Mouse (Mus musculus) erythroblast, embryonic 14.5 days (primary cell): Measurements from ENCODE around the gene Slc1a3. TPM values are rescaled to one million over a fixed set of nuclear protein-coding genes. Genes with fewer than 3 reads are reported as not detected.

ENCODE experiments used
- H3K27me3 ChIP-seq: 2 replicates; pipeline ENCODE4 v1.6.1; 2012; ENCODE audit warnings: inconsistent platforms; ENCODE audit not compliant: control insufficient read depth
- H3K36me3 ChIP-seq: 2 replicates; pipeline ENCODE4 v1.6.1; 2012; ENCODE audit warnings: mild to moderate bottlenecking, inconsistent platforms; ENCODE audit not compliant: control insufficient read depth
- H3K4me1 ChIP-seq: 2 replicates; pipeline ENCODE4 v1.6.1; 2012; ENCODE audit warnings: inconsistent platforms; ENCODE audit not compliant: control insufficient read depth
- H3K4me3 ChIP-seq: replicated peaks from 2 replicates; pipeline ENCODE3; 2012; ENCODE audit warnings: moderate library complexity, mild to moderate bottlenecking, inconsistent platforms
- H3K9me3 ChIP-seq: 2 replicates; pipeline ENCODE4 v1.6.1; 2012; ENCODE audit warnings: low read length, inconsistent platforms, mixed read lengths; ENCODE audit not compliant: control insufficient read depth
- GATA1 ChIP-seq: IDR thresholded peaks from 2 replicates; pipeline ENCODE4 v1.6.1; 2012; ENCODE audit warnings: low read length, inconsistent platforms, mixed read lengths
- TAL1 ChIP-seq: IDR thresholded peaks from 3 replicates; pipeline ENCODE4 v1.6.1; 2012; ENCODE audit warnings: low read length, inconsistent platforms, mixed read lengths
- polyA plus RNA-seq: library from polyadenylated mRNA; stranded (reverse); fragments of >175 nt; gene quantifications from 2 replicates; pipeline ENCODE4 v1.2.3, GENCODE M21; 2012

The Slc1a3 gene
- polyA plus RNA-seq, 1 experiment, result not detected

GRCm38 (mm10) chr15:8667849-8668522 is 42.6 kb downstream of the Slc1a3 start:
- Histone ChIP-seq H3K4me3 (no peak overlapping the region), H3K27me3 (peaks cover 22% of the 10 kb centered on the region), H3K4me1 (no peaks in the 10 kb centered on the region), H3K36me3 (no peaks in the 10 kb centered on the region), H3K9me3 (no peaks in the 10 kb centered on the region)
- TF ChIP-seq GATA1 (no peak), TAL1 (no peak)

DNA sequence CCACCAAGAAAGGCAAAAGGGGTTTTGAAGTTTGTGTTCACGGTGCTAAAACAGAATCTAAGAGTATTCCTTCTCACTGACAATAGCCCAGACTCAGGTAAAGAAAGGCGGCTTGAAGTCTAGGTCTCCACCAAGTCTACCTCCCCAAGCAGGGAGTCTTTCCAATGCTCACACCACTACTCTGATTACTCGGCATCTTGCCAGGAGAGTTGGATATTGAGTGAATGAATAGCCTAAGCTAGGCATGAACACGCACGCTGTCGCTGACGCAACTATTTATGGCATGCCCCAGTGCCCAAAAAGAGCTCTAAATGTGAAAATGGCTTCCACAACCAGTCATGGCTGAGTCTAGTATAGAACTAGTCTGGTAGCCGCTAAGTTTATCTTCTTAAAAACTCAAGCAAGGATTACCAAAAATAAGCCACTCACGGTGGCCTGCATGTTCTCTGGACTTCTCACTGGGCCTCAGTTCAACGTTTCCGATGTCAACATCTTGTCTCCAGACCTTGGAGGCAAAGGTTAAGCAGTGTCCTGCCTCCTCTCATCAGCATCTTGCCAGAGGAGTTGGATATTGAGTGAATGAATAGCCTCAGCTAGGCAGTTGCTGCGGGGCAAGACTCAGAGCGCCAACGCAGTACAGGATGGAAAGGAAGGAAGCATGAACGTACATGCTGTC is 44.8 kb downstream of the Slc1a3 start:
- H3K9me3 ChIP-seq, result no peaks in the 10 kb centered on the region

GRCm38 (mm10) chr15:8663348-8664099 is 47.0 kb downstream of the Slc1a3 start:
- H3K4me1 ChIP-seq, result peaks cover 6% of the 10 kb centered on the region
- peaks cover 30% of the 10 kb centered on the region for H3K27me3 ChIP-seq
- no peaks in the 10 kb centered on the region for H3K9me3 ChIP-seq
- H3K36me3 ChIP-seq, result no peaks in the 10 kb centered on the region
- no peak for TF ChIP-seq GATA1
- H3K4me3 ChIP-seq, result no peak overlapping the region

More for the DNA sequence above, 44.8 kb downstream of the Slc1a3 start:
- no peak for TF ChIP-seq TAL1
- TF ChIP-seq GATA1, result no peak
- no peaks in the 10 kb centered on the region for H3K36me3 ChIP-seq
- H3K4me1 ChIP-seq, result peaks cover 6% of the 10 kb centered on the region
- no peak overlapping the region for H3K4me3 ChIP-seq
- H3K27me3 ChIP-seq, result peaks cover 30% of the 10 kb centered on the region

DNA sequence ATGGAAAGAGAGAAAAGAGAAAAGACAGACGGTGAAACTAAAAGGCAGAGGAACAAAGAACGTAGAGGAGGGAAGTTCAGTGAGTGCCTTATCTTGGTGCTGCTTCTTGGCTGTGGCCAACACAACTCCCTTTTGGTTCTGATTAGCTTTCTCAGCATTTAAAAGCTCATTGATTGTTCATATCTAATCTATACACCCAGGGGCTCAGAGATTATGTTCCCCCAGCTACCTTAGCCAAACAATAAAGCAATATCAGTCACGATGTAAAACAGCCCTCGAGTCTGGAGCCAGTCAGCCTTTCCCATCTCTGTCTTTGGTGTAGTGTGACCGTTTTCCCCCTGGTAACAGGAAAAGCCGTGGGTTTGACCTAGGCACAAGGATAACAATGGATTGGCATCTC is 48.7 kb downstream of the Slc1a3 start:
- Histone ChIP-seq H3K4me3 (no peak overlapping the region), H3K4me1 (peaks cover 8% of the 10 kb centered on the region), H3K27me3 (peaks cover 30% of the 10 kb centered on the region), H3K9me3 (no peaks in the 10 kb centered on the region), H3K36me3 (no peaks in the 10 kb centered on the region)
- TF ChIP-seq GATA1, result no peak
- no peak for TF ChIP-seq TAL1

GRCm38 (mm10) chr15:8659977-8660376 is 50.6 kb downstream of the Slc1a3 start:
- no peaks in the 10 kb centered on the region for H3K36me3 ChIP-seq
- TF ChIP-seq GATA1, result no peak
- TF ChIP-seq TAL1, result no peak
- no peaks in the 10 kb centered on the region for H3K9me3 ChIP-seq
- no peak overlapping the region for H3K4me3 ChIP-seq
- peaks cover 26% of the 10 kb centered on the region for H3K27me3 ChIP-seq
- H3K4me1 ChIP-seq, result peaks cover 8% of the 10 kb centered on the region

DNA sequence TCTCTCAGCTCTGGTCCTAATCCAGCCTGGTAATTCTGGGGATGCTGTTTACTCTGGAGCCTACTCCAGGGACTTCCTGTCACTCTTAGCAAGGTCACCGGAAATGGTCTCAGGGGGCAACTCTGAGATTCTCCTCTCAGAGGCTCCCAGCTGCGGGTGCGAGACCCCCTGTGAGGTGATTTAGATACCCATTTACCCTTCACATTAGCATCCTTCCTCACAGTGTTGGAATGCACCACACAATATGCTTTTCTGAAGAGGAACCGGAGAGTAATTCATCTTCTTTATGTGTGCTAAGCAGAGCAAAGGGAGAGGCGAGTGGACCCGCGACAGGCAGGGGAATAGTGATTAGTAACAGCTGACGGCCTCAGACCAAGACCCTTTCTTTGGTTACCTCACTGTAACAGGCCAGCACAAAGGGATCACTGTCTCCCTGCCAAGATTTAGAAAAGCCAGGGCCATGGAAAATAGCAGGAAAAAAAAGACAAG is 51.0 kb downstream of the Slc1a3 start:
- TF ChIP-seq GATA1 (no peak), TAL1 (no peak)
- Histone ChIP-seq H3K4me3 (no peak overlapping the region), H3K27me3 (peaks cover 23% of the 10 kb centered on the region), H3K9me3 (no peaks in the 10 kb centered on the region), H3K4me1 (peaks cover 8% of the 10 kb centered on the region), H3K36me3 (no peaks in the 10 kb centered on the region)

DNA sequence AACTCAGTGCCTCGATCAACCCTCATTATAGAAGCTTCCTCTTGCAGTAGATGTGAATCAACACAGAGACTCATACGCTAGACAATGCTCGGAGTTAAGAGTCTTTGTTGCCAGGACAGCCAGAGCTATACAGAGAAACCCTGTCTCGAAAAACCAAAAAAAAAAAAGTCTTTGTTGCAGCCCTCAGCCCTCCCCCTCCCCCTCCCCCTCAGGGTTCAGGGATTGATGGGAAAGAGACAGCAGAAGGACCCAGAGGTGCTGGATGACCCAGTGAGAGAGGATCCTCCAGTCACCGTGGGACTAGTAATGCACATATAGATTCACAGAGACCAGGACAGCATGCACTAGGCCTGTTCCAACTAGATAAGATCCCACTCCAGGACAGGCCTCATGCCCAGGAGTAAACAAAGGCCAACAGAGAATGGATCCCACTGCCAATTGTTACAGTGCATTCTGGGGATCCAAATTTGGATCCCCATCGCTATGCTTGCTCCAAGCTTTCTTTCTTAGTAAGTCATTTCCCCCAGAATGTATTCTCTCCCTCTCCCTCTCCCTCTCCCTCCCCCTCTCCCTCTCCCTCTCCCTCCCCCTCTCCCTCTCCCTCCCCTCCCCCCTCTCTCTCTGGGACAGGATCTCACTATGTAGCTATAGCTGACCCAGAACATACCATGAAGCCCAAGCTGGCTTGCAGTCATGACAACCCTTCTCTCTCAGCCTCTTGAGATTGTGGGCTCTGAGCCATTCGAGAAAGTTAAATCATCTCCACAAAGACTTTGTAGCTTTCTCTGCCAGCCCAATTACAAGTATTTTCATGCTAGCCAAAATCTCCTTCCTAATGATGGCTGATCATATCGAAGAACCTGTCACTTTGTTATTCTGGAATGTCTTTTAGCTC is 52.2 kb downstream of the Slc1a3 start:
- Histone ChIP-seq H3K4me1 (peaks cover 8% of the 10 kb centered on the region), H3K27me3 (peaks cover 12% of the 10 kb centered on the region), H3K4me3 (no peak overlapping the region), H3K9me3 (no peaks in the 10 kb centered on the region), H3K36me3 (no peaks in the 10 kb centered on the region)
- TF ChIP-seq TAL1, result no peak
- TF ChIP-seq GATA1, result no peak

DNA sequence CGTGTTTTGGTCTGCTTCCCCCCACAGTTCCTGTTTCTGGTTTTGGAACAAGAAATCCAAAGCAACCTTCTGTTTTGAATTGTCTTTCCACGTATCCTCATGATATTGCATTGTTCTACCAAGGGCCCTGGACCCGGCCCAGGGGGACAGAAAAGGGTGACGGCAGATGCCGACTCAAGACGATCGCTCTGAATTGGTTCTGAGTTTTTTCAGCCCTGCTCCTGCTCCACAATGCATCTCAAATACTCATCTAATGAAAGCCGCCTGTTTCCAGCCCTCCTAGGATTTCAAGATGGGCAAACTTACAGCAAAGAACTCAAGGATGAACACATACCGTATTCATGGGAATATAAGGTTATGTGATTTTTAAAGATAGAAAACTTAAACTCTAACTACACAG is 55.3 kb downstream of the Slc1a3 start:
- no peak for TF ChIP-seq GATA1
- H3K4me3 ChIP-seq, result no peak overlapping the region
- peaks cover 3% of the 10 kb centered on the region for H3K4me1 ChIP-seq

More for the DNA sequence above, 55.3 kb downstream of the Slc1a3 start:
- Histone ChIP-seq H3K36me3 (no peaks in the 10 kb centered on the region), H3K27me3 (no peaks in the 10 kb centered on the region), H3K9me3 (no peaks in the 10 kb centered on the region)
